Mouse (Mus musculus) yolk sac, embryonic 10.5 days (tissue): Measurements from ENCODE around the gene Psmd12.

Source experiments
- DNase-seq: peaks from one replicate; pipeline ENCODE4 v3.0.0-alpha.2; 2017; ENCODE audit warnings: low spot score

Psmd12 gene

GRCm38 (mm10) chr11:107510362-107511269 lies 31.3 kb downstream of the Psmd12 start:
- peak; percentile 89 for DNase-seq

- DNase-seq, result peak; percentile 56
Measured at GRCm38 (mm10) chr11:107511954-107512353, 32.7 kb downstream of the Psmd12 start.

- no peak for DNase-seq
Measured at GRCm38 (mm10) chr11:107513047-107513446, 33.8 kb downstream of the Psmd12 start.

GRCm38 (mm10) chr11:107516387-107516786 lies 37.1 kb downstream of the Psmd12 start:
- DNase-seq, result no peak

GRCm38 (mm10) chr11:107518645-107519429 lies 39.6 kb downstream of the Psmd12 start:
- DNase-seq, result peak; percentile 88

- DNase-seq, result no peak
Measured at GRCm38 (mm10) chr11:107521153-107521552, 41.9 kb downstream of the Psmd12 start.

GRCm38 (mm10) chr11:107524966-107525365 lies 45.7 kb downstream of the Psmd12 start:
- DNase-seq, result no peak

GRCm38 (mm10) chr11:107527632-107528031 lies 48.3 kb downstream of the Psmd12 start:
- DNase-seq, result no peak

- peak; percentile 62 for DNase-seq
Measured at GRCm38 (mm10) chr11:107529320-107529719, 50.0 kb downstream of the Psmd12 start.

GRCm38 (mm10) chr11:107531445-107531844 lies 52.2 kb downstream of the Psmd12 start:
- no peak for DNase-seq

GRCm38 (mm10) chr11:107532271-107532670 lies 53.0 kb downstream of the Psmd12 start:
- DNase-seq, result no peak

- DNase-seq, result no peak
Measured at GRCm38 (mm10) chr11:107538994-107539393, 59.7 kb downstream of the Psmd12 start.

- DNase-seq, result no peak
Measured at GRCm38 (mm10) chr11:107540339-107540738, 61.1 kb downstream of the Psmd12 start.

- DNase-seq, result peak; percentile 74
Measured at GRCm38 (mm10) chr11:107545747-107546476, 66.6 kb downstream of the Psmd12 start.

GRCm38 (mm10) chr11:107546667-107547301 lies 67.5 kb downstream of the Psmd12 start:
- DNase-seq, result peak; percentile 94

- DNase-seq, result peak; percentile 94
Measured at GRCm38 (mm10) chr11:107547351-107548203, 68.3 kb downstream of the Psmd12 start, which contains the start of gene Helz. TSS of gene Helz (plus strand) at chr11:107547930.

GRCm38 (mm10) chr11:107548204-107548975 lies 69.1 kb downstream of the Psmd12 start:
- peak; percentile 36 for DNase-seq
